Mouse (Mus musculus) testis, adult 2 months (tissue): ENCODE measurements around the gene Cd5.

Source experiments
- CTCF ChIP-seq: fragments of 200-500 bp; IDR thresholded peaks from 2 replicates; pipeline ENCODE4 v1.5.1; 2012; ENCODE audit warnings: low read depth, mild to moderate bottlenecking, inconsistent platforms, low read length, moderate library complexity; ENCODE audit not compliant: control insufficient read depth, insufficient read depth, insufficient replicate concordance
- POLR2A ChIP-seq: fragments of 200-500 bp; IDR thresholded peaks from 2 replicates; pipeline ENCODE4 v1.6.1; 2012; ENCODE audit warnings: low read depth, mild to moderate bottlenecking, inconsistent platforms, low read length, moderate library complexity; ENCODE audit not compliant: control insufficient read depth

DNA sequence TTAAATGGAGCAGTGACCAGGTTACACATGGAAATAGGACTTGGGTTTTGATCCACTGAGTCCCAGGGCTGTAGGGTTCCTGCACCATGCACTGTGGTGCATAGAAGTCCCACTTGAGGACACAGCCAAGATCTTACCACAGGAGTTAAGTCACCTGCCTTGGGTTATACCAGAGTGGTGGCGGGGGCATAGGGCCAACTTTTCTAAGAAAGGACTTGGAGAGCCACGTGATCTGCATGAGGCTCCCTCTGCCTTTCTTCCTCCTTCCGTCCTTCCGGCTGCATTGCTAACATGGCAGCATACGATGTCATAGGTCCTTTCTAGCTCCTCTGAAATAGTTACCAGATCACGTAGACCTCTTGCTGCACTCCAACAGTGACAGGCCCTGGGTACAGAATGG is 23.3 kb downstream of the Cd5 start:
- TF ChIP-seq POLR2A (no peak), CTCF (no peak)
